Mouse (Mus musculus): ENCODE results near the gene Elp1.

Gene Elp1

DNA sequence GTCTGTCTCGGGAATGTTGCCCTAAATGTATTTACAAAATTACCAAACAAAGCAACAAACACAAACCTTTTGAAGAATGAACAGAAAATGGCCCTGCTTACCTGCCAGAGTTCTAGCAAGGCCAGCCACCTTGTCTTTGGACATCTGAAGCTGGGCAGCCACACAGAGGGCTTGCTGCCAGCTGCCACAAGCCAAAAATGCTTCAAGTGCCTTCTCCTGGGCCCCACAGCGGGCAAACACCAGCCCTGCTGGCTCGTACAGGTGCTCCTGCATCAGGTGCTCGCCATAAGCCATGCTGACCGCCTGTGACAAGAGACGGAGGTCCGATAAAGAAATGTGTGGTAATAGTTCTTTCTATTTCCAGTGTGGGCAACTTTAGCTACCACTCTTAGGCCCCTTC, 33.2 kb downstream of the Elp1 start:
- no peak for DNase-seq (ENCODE audit: low spot score)

DNA sequence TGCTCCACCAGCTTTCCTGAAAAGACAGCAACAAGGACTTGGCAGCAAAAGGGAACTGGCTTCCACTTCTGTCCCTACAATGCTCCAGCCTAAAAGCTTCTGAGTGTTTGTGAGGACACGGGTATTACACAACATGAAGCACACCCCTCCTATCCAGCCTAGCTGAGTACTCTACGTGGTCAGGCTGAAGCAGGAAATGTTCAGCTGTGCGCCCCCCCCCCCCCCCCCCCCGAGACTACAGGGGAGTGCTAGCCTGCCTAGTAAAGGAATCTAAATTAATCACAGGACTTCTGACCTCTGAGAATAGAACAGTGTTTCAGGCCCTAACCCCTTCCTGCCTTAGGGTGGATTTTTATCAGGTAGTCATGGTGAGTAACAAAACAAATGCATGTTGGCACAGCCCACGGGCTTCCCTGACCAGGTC, 34.3 kb downstream of the Elp1 start:
- no peak for DNase-seq (ENCODE audit: low spot score)

- no peak for DNase-seq (ENCODE audit: low spot score)
These were observed 44.4 kb downstream of the Elp1 start for GRCm38 (mm10) chr4:56757693-56758092.

- DNase-seq (ENCODE audit: low spot score) = no peak
These were observed 45.0 kb downstream of the Elp1 start for GRCm38 (mm10) chr4:56756966-56757600.

DNA sequence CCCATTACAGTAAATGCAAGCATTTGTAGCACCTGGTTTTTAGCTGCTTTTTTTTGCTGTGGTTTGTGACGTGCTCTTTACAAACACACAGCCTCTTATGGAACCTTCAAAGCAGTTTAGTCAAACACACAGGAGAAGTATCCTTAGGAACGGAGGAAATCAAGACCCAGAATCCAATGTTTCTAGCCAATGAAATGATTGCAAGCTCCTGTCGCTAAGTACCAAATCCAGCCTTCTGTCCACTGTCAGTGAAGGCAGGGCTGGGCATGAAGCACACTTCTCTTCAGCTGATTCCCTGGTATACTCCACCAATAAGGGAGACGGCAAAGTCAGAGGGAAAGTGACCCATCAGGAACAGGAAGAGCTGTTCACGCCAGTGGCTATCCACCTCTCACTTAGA, 46.1 kb downstream of the Elp1 start:
- no peak for DNase-seq (ENCODE audit: low spot score)

GRCm38 (mm10) chr4:56747456-56747855, 54.7 kb downstream of the Elp1 start:
- DNase-seq (ENCODE audit: low spot score) = no peak

GRCm38 (mm10) chr4:56746345-56746744, 55.8 kb downstream of the Elp1 start:
- no peak for DNase-seq (ENCODE audit: low spot score)

GRCm38 (mm10) chr4:56743363-56744195, 58.6 kb downstream of the Elp1 start, which contains the start of gene Actl7a:
Gene Actl7a (plus strand): TSS chr4:56743413.
- no peak for DNase-seq (ENCODE audit: low spot score)

- no peak for DNase-seq (ENCODE audit: low spot score)
These were observed 59.4 kb downstream of the Elp1 start for GRCm38 (mm10) chr4:56742698-56743097.

DNA sequence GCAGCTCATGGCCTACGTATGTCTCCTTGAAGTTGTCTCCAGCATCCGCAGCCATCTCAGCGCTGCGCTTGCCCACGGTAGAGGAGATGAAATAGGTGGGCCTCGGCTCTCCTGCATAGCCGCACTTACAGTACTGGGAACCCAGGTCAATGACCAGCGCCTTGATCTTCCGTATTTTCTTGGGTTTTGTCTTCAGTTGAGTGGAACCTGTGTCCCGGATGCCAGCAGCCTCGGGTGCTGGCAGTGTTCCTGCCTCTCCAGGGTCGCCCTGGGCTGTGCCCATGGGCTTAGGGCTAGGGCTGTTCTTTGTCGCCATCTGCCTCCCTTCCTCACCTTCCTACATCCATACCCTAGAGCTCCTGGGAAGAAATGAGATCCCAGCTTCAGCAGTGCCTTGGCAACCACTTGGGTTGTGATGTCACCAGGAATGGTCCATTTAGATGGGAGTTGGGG, 61.1 kb downstream of the Elp1 start, which contains the start of gene Actl7b:
Gene Actl7b (minus strand): TSS at position 403 of the 453 bp plus-strand sequence.
- no peak for DNase-seq (ENCODE audit: low spot score)

GRCm38 (mm10) chr4:56740611-56741010, 61.5 kb downstream of the Elp1 start:
- no peak for DNase-seq (ENCODE audit: low spot score)

DNA sequence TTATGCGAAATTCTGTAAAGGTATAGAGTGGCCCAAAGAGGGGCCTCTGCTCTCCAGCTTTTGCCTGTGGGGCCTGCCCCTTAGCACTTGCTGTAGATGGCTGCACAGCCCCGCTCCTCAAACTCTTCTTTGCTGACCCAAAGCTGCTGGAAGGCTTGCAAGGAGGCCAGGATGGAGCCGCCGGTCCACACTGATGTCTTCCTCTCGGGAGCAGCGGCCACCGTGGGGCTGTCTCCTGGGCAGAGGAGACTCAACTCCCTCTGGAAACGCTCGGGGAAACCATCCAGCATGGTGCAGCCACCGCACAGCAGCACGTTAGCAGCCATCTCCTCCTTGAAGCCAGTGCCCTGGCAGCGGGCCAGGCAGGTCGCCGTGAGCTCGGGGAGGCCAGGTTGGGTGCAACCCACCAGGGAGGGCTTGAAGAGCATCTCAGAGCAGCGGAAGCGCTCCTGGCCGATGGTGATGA, 62.1 kb downstream of the Elp1 start, which contains the start of gene Gm26657:
Gene Gm26657 (plus strand): TSS at position 51 of the 466 bp plus-strand sequence.
- no peak for DNase-seq (ENCODE audit: low spot score)

- DNase-seq (ENCODE audit: low spot score) = no peak
These were observed 76.3 kb downstream of the Elp1 start for GRCm38 (mm10) chr4:56725839-56726238.

DNA sequence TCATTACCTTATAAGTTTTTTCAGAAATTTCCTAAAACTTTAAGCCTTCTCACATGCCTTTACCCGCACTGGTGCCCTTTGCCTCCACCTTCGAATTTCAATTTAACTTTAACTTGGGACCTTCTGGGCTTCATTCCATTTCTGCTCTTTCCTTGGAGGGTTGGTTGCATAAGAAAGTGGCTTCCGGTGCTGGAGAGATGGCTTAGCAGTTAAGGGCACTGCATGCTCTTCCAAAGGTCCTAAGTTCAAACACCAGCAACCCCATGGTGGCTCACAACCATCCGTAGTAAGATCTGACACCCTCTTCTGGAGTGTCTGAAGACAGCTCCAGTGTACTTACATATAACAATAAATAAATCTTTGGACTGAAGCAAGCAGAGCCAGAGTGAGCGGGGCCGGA, 78.9 kb downstream of the Elp1 start:
- DNase-seq (ENCODE audit: low spot score) = no peak

DNA sequence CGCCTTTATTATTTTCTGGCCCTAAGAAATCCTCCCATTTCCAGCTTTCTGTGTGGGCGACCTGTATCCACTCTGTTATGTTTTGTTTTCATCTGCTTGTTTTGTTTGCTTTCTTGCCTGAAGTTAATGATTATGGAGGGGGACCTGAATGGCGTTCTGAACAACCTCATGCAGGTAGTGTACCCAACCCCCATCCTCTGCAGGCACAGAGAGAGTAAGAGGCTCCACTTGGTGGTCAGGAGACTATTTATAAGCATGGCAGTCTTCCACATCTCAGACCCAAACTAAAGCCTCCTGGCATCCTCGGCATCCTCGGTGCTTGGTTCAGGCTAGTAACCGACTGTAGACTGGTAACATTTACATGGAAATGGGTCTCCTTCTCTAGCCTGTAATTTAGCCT, 79.8 kb downstream of the Elp1 start:
- DNase-seq (ENCODE audit: low spot score) = no peak

DNA sequence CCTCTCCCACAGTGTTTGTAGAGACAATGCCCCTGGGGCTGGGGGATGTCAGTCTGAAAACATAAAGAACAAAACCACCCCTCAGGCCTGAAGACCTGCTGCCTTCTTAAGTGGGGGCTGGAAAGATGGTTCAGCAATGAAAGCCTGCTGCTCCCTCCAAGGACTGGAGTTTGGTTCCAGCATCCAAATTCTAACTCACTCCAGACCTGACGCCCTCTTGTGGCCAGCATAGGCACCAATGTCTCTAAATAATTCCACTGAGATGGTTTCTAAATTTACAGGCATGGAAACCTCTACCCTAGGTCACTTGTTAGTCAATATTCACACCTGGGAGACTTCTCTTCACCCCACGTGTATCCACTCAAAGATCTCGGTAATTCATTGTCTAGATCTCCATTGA, 80.7 kb downstream of the Elp1 start:
- no peak for DNase-seq (ENCODE audit: low spot score)

DNA sequence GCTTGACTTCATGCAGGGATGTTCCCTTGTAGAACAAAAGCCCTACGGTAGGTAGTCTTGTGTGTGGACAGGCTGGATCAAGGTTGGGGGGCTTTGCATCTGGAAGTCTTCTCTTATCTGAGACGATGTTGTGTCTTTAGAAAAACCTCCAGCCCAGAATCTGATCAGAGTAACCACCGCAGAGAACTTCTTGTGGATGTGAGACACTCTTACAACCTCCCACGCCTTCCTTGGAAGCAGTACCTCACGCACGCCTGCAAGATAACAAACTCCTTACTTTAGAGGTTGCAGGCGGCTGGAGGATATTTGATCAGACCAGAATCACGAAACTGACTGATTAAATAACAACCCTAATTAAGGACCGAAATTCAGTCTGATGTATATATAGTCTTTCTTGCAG, 81.7 kb downstream of the Elp1 start:
- DNase-seq (ENCODE audit: low spot score) = no peak

GRCm38 (mm10) chr4:56719456-56719855, 82.7 kb downstream of the Elp1 start:
- DNase-seq (ENCODE audit: low spot score) = no peak

DNA sequence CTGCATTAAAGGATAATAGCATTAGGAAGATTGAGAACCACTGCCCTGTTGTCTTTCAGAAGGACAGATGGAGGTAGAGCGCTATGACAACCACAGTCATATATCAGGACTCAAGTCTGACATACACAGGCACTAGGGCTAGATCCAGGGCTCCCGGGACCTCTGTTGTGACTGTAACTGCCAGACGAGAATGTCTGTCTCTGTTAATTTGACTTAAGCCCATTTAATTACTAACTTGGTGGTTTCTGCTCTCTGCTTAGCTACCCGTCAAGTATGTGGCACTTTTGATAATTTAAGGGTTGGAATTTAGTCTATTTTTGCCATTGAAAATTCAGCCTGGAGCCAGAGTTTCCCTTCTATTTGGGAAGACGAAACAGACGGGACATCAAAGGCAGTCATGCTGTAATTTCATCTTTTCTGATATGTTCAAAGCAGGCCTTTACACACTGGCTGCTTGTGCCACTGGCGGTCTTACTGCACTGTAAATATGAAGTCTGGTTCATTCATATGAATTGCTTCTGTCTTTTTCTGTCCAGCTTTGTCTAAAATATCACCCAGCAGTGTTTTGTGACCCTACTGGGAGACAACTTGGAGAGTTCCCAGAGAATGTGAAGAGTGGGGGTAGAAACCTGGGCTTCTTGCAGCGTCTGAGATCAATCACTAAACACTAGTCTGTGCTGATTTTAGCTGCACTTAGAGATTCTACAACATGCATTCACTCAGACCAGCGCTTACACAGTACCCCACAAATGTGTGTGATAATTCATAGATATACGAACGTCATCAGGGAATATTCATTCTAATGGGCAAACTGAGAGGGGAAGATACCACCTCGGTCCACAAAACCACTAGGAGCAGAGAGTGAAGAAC, 83.3 kb downstream of the Elp1 start:
- no peak for DNase-seq (ENCODE audit: low spot score)

DNA sequence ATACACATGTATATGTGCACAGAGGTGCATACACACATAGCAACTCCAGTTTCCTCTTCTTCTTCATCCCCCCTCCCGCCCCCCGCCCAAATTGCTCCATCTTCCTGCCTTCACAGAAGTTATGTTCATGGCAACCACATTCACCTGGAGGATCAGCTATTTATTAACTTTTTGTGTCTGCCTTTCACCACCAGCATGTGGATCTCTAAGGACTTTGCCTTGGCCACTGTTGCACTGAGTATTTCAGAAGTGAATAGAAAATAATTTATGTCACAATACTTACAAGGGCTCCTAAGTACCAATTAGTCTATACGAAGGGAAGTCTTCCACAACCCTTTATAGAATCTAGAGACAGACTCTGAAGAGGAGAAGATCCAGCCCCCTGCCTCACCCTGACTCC, 84.2 kb downstream of the Elp1 start:
- DNase-seq (ENCODE audit: low spot score) = no peak

DNA sequence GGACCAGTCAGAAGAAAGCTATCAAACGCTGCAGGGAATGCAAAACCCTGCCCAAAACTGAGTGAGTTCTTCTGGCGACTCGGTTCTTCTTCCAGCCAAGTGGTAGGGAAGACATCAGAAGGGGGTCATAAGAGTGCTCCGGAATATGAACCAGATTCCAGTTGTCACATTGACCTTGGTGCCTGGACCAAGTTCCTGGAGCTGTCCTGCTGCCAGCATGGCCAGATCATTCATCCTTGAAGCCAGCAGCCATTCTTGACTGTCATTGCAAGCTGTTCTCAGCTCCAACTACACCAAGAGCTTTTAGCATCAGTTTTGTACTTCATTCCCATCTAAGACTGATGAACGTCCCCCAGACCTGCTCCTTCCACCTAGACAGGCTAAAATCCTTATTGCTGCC, 85.3 kb downstream of the Elp1 start:
- no peak for DNase-seq (ENCODE audit: low spot score)

- DNase-seq (ENCODE audit: low spot score) = no peak
These were observed 89.0 kb downstream of the Elp1 start for GRCm38 (mm10) chr4:56713155-56713554.

Data from yolk sac, embryonic 10.5 days (tissue).